Mouse (Mus musculus) heart, postnatal 0 days (tissue): ENCODE results near the gene Sdhb.

Source experiments
- CTCF ChIP-seq: IDR thresholded peaks from 2 replicates; pipeline ENCODE4 v1.5.1; 2016; ENCODE audit warnings: antibody characterized with exemption, control low read depth, low read depth
- EP300 ChIP-seq: IDR thresholded peaks from 2 replicates; pipeline ENCODE4 v1.6.1; 2016; ENCODE audit warnings: antibody characterized with exemption, low read depth

GRCm38 (mm10) chr4:141020220-141020619 is 59.2 kb downstream of the Sdhb start:
- TF ChIP-seq CTCF (no peak), EP300 (no peak)
